Mouse (Mus musculus) neural tube, embryonic 15.5 days (tissue): ENCODE measurements at regions not wholly inside any gene's neighbourhood (a gene's known extent, or its start where the extent isn't known, plus 50 kb on each side); places are given as distances from the start of the nearest gene placed in this dataset.
"Not testable (repeated sequence)": the region's sequence is repeated elsewhere in the genome, so short reads cannot be mapped to it uniquely, and the experiment has no call there.

Experiments used
- ATAC-seq: fragments of 200-750 bp; cut with Nextera tagmentation; 2 replicates; pipeline ENCODE4 v1.8.0; 2017; ENCODE audit warnings: mild to moderate bottlenecking, moderate TSS enrichment, moderate library complexity; ENCODE audit not compliant: low FRiP score
- H3K27ac ChIP-seq: fragments of 300-500 bp; sonication (generic); replicated peaks from 2 replicates; pipeline ENCODE4 v1.5.1; 2015; ENCODE audit warnings: mild to moderate bottlenecking, inconsistent platforms
- H3K27me3 ChIP-seq: fragments of 300-500 bp; sonication (generic); replicated peaks from 2 replicates; pipeline ENCODE4 v1.6.1; 2015; ENCODE audit warnings: inconsistent platforms
- H3K36me3 ChIP-seq: fragments of 300-500 bp; sonication (generic); 2 replicates; pipeline ENCODE4 v1.6.1; 2015; ENCODE audit warnings: inconsistent platforms
- H3K4me1 ChIP-seq: fragments of 300-500 bp; sonication (generic); 2 replicates; pipeline ENCODE4 v1.6.1; 2015; ENCODE audit warnings: inconsistent platforms
- H3K4me2 ChIP-seq: fragments of 300-500 bp; sonication (generic); 2 replicates; pipeline ENCODE4 v1.6.1; 2015; ENCODE audit warnings: inconsistent platforms, mild to moderate bottlenecking, moderate library complexity
- H3K4me3 ChIP-seq: fragments of 300-500 bp; sonication (generic); replicated peaks from 2 replicates; pipeline ENCODE4 v1.5.1; 2015; ENCODE audit warnings: mild to moderate bottlenecking, inconsistent platforms
- H3K9ac ChIP-seq: fragments of 300-500 bp; sonication (generic); replicated peaks from 2 replicates; pipeline ENCODE4 v1.6.1; 2015; ENCODE audit warnings: mild to moderate bottlenecking, inconsistent platforms
- H3K9me3 ChIP-seq: fragments of 300-500 bp; sonication (generic); replicated peaks from 2 replicates; pipeline ENCODE4 v1.6.1; 2016; ENCODE audit warnings: inconsistent platforms
- WGBS: fragments of 180-500 bp; shearing (Covaris S2); methylation state at CpG from one replicate; pipeline ENCODE4 v1.1.7; 2015; ENCODE audit warnings: mixed read lengths; 5-methylcytosine and 5-hydroxymethylcytosine counted together

DNA sequence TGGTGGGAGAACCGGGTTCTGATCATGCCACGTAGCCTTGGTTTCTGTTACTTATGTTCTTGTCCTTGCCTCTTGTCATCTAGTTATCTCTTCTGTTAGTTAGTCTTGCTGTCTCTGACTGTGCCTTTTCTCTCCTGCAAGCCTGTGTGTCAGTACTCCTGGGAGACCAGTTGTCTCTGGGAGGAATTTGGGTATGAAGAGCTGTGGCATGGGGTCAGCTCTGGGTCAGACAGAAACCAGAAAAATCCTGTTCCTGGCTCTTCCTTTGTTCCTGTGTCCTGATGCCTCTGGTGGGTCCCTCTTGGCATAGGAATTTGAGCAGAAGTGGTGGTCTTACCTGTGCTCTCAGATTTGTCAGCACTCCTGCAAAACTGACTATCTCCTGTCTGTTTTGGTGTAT is 609.0 kb downstream of the Cypt12 start:
- H3K27ac ChIP-seq = no peak overlapping the region
- ATAC-seq = no peak
- no peak overlapping the region for H3K4me2 ChIP-seq
- no peak overlapping the region for H3K9ac ChIP-seq
- no peak overlapping the region for H3K4me3 ChIP-seq
- H3K9me3 ChIP-seq = no peaks in the 10 kb centered on the region
- H3K27me3 ChIP-seq = no peaks in the 10 kb centered on the region
- WGBS = 92% methylated on average over 2 of the region's 2 CpGs
- no peaks in the 10 kb centered on the region for H3K4me1 ChIP-seq
- H3K36me3 ChIP-seq = no peaks in the 10 kb centered on the region

DNA sequence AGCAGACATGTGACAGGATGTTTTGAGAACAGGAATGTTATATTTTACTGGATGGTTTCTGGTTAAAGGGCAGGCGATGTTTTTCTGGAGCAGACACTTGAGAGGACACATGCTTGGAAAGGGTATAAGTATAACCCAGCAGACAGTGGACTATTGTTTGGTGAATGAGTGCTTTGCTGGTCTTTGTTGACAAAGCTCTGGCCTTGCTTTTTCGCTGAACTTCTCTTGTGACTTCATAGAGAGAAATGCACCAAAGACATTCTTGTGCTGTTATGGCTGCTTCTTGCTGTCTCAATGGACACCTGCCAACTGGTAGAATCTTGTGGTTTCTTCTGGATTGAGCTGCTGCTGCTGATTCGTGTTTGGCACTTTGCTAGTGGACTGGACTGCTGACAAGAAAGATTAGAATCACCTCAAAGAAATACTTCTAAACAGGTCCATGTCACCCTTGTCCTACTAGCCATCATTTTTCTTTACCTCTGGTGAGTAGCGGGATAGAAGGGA is 612.1 kb downstream of the Cypt12 start:
- ATAC-seq = no peak
- no peaks in the 10 kb centered on the region for H3K9me3 ChIP-seq
- no peak overlapping the region for H3K9ac ChIP-seq
- no peaks in the 10 kb centered on the region for H3K27me3 ChIP-seq
- H3K4me1 ChIP-seq = no peaks in the 10 kb centered on the region
- no peak overlapping the region for H3K4me3 ChIP-seq
- WGBS = 85% methylated on average over 4 of the region's 4 CpGs
- H3K27ac ChIP-seq = no peak overlapping the region
- no peak overlapping the region for H3K4me2 ChIP-seq
- H3K36me3 ChIP-seq = no peaks in the 10 kb centered on the region

DNA sequence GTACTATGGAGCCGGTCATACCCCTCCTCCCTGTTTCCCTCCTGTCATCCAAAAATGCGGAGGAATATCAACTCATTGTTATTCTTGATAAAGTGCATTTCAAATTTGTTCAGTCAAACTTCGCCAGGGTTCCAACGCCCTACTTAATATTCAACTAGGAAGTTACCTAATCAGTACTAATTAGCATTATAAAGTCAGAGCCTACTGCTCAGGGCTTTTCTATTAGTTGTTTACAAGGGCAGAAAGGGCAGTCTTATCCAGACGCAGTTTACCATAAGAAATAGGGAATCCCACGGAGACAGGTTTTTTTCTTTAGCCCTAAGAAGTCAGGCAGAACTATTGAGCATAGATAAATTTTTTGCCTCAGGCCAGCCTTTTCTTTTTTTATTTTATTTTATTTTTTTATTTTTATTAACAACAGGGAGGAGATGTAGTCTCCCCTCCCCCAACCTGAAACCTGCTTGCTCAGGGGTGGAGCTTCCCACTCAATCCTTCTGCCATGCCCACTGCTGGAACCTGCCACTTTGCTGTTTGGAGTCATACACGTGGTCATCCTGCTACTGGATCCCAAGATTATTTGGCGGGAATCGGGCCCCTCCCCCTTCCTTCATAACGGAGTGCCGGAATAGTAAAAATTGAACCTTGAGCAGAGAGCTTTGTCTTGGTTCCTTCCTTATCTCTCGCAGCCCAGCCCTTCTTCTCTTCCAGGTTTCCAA is 632.9 kb downstream of the Cypt12 start:
- not testable (repeated sequence) for H3K36me3 ChIP-seq, H3K4me1 ChIP-seq, H3K27ac ChIP-seq, H3K9me3 ChIP-seq, H3K4me2 ChIP-seq, H3K9ac ChIP-seq, ATAC-seq, H3K27me3 ChIP-seq, H3K4me3 ChIP-seq
- WGBS = 69% methylated on average over 12 of the region's 12 CpGs

DNA sequence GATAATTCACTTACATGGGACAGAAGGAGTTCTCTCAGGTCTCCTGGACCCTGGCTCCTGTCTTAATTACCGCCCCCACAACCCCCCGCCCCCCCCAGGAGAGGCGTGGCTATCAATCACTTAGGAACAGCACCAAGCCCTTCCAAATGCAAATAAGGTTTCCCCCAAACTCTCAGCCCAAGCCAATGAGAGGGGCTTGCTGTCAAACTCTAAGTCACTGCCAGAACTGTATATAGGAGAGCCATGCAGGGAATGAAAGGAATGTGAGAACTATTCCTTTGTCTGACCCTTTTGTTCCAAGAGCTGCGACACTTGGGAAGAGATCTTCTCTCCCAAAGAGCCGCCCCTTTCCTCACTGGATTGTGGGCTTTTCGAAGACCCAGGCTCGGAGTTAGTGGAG is 672.4 kb downstream of the Cypt12 start:
- Histone ChIP-seq H3K9me3 (no peaks in the 10 kb centered on the region), H3K4me1 (peaks cover 16% of the 10 kb centered on the region), H3K27me3 (no peaks in the 10 kb centered on the region), H3K4me2 (no peak overlapping the region), H3K9ac (no peak overlapping the region), H3K4me3 (no peak overlapping the region), H3K36me3 (no peaks in the 10 kb centered on the region), H3K27ac (no peak overlapping the region)
- no peak for ATAC-seq
- 17% methylated on average over 7 of the region's 7 CpGs for WGBS

DNA sequence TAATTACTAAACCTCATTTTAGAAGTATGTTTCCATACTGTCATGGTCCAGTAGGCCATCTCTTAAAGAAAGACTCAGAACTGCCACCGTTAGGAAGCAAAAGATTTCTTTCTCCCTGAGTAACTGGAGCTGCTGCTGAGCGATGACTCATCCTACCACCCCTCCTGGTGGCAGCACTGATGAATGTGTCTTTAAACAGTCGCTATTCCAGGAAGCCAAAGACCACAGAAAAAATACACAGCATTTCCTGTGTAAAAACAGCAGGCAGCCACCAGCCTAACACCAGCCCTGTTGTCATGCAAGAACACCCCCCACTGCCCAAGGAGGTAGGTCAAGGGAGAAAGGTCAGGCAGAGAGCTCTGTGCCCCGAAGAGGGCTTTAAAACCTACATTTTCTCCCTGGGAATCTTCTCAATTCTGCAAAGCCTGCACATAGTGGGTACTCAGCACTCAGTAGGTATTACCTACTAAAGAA is 675.7 kb downstream of the Cypt12 start:
- Histone ChIP-seq H3K9ac (no peak overlapping the region), H3K4me3 (no peak overlapping the region), H3K27me3 (no peaks in the 10 kb centered on the region), H3K36me3 (no peaks in the 10 kb centered on the region), H3K27ac (peak overlapping the region; percentile 10; the same call in 1 of the 2 replicates), H3K9me3 (no peaks in the 10 kb centered on the region), H3K4me2 (peak overlapping the region; percentile 64), H3K4me1 (peaks cover 24% of the 10 kb centered on the region)
- ATAC-seq = peak; percentile 37; the same call in 1 of the 2 replicates
- 0% methylated on average over 4 of the region's 4 CpGs for WGBS

DNA sequence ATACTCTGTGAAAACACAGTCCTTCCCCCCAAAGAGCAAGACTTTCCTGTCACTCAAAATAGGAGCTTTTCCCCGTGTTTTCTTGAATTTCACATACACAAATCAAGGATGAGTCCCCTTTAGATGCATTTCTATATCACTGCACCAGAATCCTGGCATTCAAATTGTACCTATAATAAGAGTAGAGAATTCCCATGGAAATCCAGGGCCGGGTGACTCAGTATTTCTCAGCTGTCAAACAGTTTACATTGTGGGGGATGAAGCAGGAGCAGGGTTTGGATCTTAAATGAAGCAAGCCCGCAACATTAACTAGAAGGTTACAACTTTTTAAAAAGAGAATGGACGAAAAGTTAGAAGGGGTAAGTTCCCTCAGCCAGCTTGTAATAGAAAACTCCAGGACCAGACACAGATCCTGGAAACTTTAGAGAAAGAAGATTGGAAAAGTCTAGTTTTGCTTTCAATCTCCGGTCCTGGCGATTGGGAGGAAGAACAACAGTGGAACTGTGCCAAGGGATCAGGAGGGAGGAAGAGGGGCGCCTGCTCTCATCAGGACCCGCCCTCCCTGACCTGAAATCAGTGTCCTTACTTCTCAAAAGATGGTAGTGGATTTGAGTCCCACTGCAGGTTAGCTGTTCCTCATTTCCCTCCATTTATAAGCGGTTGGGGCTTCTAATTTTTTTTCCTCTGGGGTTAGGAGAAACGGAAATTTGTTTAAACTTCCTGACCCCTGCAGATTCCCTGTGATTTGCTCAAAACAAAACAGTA is 676.4 kb downstream of the Cypt12 start:
- peak overlapping the region; percentile 64 for H3K4me2 ChIP-seq
- peak overlapping the region; percentile 10 for H3K27ac ChIP-seq
- H3K9me3 ChIP-seq = no peaks in the 10 kb centered on the region
- WGBS = 5% methylated on average over 10 of the region's 10 CpGs
- no peaks in the 10 kb centered on the region for H3K27me3 ChIP-seq
- no peaks in the 10 kb centered on the region for H3K36me3 ChIP-seq
- no peak overlapping the region for H3K9ac ChIP-seq
- ATAC-seq = no peak
- H3K4me3 ChIP-seq = peak overlapping the region; percentile 41
- H3K4me1 ChIP-seq = peaks cover 24% of the 10 kb centered on the region

- Histone ChIP-seq H3K9ac (peak overlapping the region; percentile 34), H3K9me3 (no peaks in the 10 kb centered on the region), H3K27me3 (no peaks in the 10 kb centered on the region), H3K4me1 (peaks cover 24% of the 10 kb centered on the region), H3K4me3 (peak overlapping the region; percentile 41), H3K4me2 (peak overlapping the region; percentile 64), H3K36me3 (no peaks in the 10 kb centered on the region), H3K27ac (peak overlapping the region; percentile 10)
- ATAC-seq = peak; percentile 87
- WGBS = 3% methylated on average over 32 of the region's 32 CpGs
Observed at GRCm38 (mm10) chr3:18625395-18626328, 677.5 kb downstream of the Cypt12 start.

- H3K4me1 ChIP-seq = peaks cover 24% of the 10 kb centered on the region
- no peak for ATAC-seq
- peak overlapping the region; percentile 10; the same call in 1 of the 2 replicates for H3K27ac ChIP-seq
- H3K36me3 ChIP-seq = no peaks in the 10 kb centered on the region
- 44% methylated on average over 6 of the region's 6 CpGs for WGBS
- no peak overlapping the region for H3K9ac ChIP-seq
- peak overlapping the region; percentile 64; the same call in 1 of the 2 replicates for H3K4me2 ChIP-seq
- no peaks in the 10 kb centered on the region for H3K9me3 ChIP-seq
- no peak overlapping the region for H3K4me3 ChIP-seq
- H3K27me3 ChIP-seq = no peaks in the 10 kb centered on the region
Observed at GRCm38 (mm10) chr3:18626375-18626774, 678.2 kb downstream of the Cypt12 start.

DNA sequence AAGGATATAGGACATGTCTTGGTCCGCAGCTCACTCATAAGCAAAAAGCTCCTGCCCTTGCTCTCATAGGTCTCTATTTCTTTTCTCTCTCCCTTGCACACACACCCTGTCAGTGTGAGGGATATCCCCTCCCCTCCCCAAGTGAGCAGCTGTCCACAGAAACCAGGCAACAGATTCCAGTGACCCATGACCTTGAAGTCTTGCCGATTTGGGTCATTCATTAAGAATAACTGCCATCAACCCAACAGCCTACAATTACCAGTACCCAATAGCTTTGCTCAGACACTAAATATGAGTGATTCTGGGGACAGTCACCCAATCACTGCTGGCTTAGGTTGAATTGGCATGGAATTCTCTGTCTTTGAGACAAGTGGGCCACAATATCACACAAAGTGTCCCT is 678.6 kb downstream of the Cypt12 start:
- H3K4me2 ChIP-seq = no peak overlapping the region
- no peak overlapping the region for H3K4me3 ChIP-seq
- H3K27ac ChIP-seq = 0 out of 2 replicates have a peak overlapping the region, but pooled peaks have one; percentile 8
- no peaks in the 10 kb centered on the region for H3K27me3 ChIP-seq
- H3K9me3 ChIP-seq = no peaks in the 10 kb centered on the region
- no peak overlapping the region for H3K9ac ChIP-seq
- 55% methylated on average over 2 of the region's 2 CpGs for WGBS
- no peak for ATAC-seq
- H3K4me1 ChIP-seq = peaks cover 24% of the 10 kb centered on the region
- no peaks in the 10 kb centered on the region for H3K36me3 ChIP-seq

- Histone ChIP-seq H3K4me1 (peaks cover 22% of the 10 kb centered on the region), H3K9ac (no peak overlapping the region), H3K27ac (no peak overlapping the region), H3K4me3 (no peak overlapping the region), H3K36me3 (no peaks in the 10 kb centered on the region), H3K4me2 (no peak overlapping the region), H3K9me3 (no peaks in the 10 kb centered on the region), H3K27me3 (no peaks in the 10 kb centered on the region)
- 97% methylated on average over 2 of the region's 2 CpGs for WGBS
- ATAC-seq = no peak
Observed at GRCm38 (mm10) chr3:18629233-18629632, 681.0 kb downstream of the Cypt12 start.

- no peak for ATAC-seq
- H3K9me3 ChIP-seq = no peaks in the 10 kb centered on the region
- 88% methylated on average over 1 of the region's 1 CpGs for WGBS
- no peak overlapping the region for H3K4me3 ChIP-seq
- no peak overlapping the region for H3K4me2 ChIP-seq
- no peak overlapping the region for H3K9ac ChIP-seq
- H3K4me1 ChIP-seq = no peaks in the 10 kb centered on the region
- H3K27me3 ChIP-seq = no peaks in the 10 kb centered on the region
- H3K27ac ChIP-seq = no peak overlapping the region
- no peaks in the 10 kb centered on the region for H3K36me3 ChIP-seq
Observed at GRCm38 (mm10) chr3:18631601-18632000, 683.4 kb downstream of the Cypt12 start.
